Mouse (Mus musculus): ENCODE measurements at regions not wholly inside any gene's neighbourhood (a gene's known extent, or its start where the extent isn't known, plus 50 kb on each side); places are given as distances from the start of the nearest gene placed in this dataset.
A peak's percentile ranks its signal among the peaks of the same experiment; 100 is the strongest.
"Not testable (repeated sequence)": the region's sequence is repeated elsewhere in the genome, so short reads cannot be mapped to it uniquely, and the experiment has no call there.

DNA sequence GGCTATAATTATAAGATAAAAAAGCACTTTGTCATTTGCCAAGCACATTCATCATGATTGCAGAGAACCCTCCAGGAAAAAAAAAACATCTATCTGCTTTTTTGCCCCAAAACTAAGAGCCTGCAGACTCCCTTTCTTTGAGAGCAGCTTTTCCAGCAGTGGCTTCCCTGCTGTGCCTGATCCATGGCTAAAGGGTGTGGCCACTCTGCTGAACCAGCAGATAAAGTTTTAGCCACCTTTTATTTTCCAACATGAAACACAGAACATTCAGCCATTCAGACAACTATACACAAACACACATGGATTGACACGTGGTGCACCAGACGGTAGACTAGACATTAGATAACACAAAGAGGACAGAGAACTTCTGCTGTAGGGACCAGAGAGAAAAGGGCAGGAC is 164.9 kb upstream of the Klf6 start:
- no peak for TF ChIP-seq CTCF (IDR thresholded peaks at IDR 0.05; ENCODE audit: extremely low read depth, insufficient read depth, insufficient read length, insufficient replicate concordance)
- TF ChIP-seq POLR2A (IDR thresholded peaks at IDR 0.05; ENCODE audit: low read depth, low read length), result no peak
- no peak overlapping the region for H3K4me3 ChIP-seq (ENCODE audit: extremely low read depth, insufficient read depth, insufficient read length)
- H3K27ac ChIP-seq (ENCODE audit: insufficient read depth, low read length), result no peak overlapping the region
- H3K27me3 ChIP-seq (ENCODE audit: control insufficient read depth, insufficient read depth, low read length), result no peaks in the 10 kb centered on the region
- no peak for DNase-seq (ENCODE audit: low read depth in 1 of 2, low spot score in 2 of 2)
- WGBS, result 84% methylated on average over 2 of the region's 2 CpGs
- no peaks in the 10 kb centered on the region for H3K36me3 ChIP-seq (ENCODE audit: control insufficient read depth, insufficient read depth, low read length)
- H3K4me1 ChIP-seq (ENCODE audit: control insufficient read depth, insufficient read depth, insufficient read length), result no peaks in the 10 kb centered on the region

GRCm38 (mm10) chr13:5697329-5697728 is 164.0 kb upstream of the Klf6 start:
- 100% methylated on average over 1 of the region's 1 CpGs for WGBS

DNA sequence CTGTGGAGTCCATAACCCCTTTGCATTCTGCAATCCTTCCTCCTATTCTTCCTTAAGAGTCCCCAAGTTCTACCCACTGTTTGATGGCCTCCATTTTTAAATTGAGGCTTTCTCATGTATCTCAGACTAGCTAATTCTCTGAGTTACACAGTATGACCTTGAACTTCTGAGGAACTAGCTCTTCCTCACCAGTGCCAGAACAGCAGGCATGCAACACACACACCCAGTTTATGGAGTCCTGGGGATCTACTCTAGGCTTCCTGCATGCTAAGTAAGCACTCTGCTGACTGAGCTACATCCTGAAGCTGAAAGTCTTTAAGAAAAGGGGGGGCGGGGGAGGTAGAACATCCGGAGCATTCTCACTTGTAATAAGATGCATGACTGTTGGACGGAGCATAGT is 159.2 kb upstream of the Klf6 start:
- Histone ChIP-seq H3K4me3 (ENCODE audit: extremely low read depth, insufficient read depth, insufficient read length) (no peak overlapping the region), H3K27ac (ENCODE audit: insufficient read depth, low read length) (no peak overlapping the region), H3K36me3 (ENCODE audit: control insufficient read depth, insufficient read depth, low read length) (no peaks in the 10 kb centered on the region), H3K4me1 (ENCODE audit: control insufficient read depth, insufficient read depth, insufficient read length) (peaks cover 2% of the 10 kb centered on the region; the same call in 1 of the 2 replicates), H3K27me3 (ENCODE audit: control insufficient read depth, insufficient read depth, low read length) (no peaks in the 10 kb centered on the region)
- no peak for DNase-seq (ENCODE audit: low read depth in 1 of 2, low spot score in 2 of 2)
- TF ChIP-seq POLR2A (IDR thresholded peaks at IDR 0.05; ENCODE audit: low read depth, low read length) (no peak), CTCF (IDR thresholded peaks at IDR 0.05; ENCODE audit: extremely low read depth, insufficient read depth, insufficient read length, insufficient replicate concordance) (no peak)
- 80% methylated on average over 3 of the region's 3 CpGs for WGBS

More at GRCm38 (mm10) chr13:5697329-5697728, 164.0 kb upstream of the Klf6 start:
- H3K36me3 ChIP-seq (ENCODE audit: control insufficient read depth, insufficient read depth, low read length); H3K4me3 ChIP-seq (ENCODE audit: extremely low read depth, insufficient read depth, insufficient read length); H3K27me3 ChIP-seq (ENCODE audit: control insufficient read depth, insufficient read depth, low read length); DNase-seq (ENCODE audit: low read depth in 1 of 2, low spot score in 2 of 2); H3K27ac ChIP-seq (ENCODE audit: insufficient read depth, low read length); H3K4me1 ChIP-seq (ENCODE audit: control insufficient read depth, insufficient read depth, insufficient read length): not testable (repeated sequence)

DNA sequence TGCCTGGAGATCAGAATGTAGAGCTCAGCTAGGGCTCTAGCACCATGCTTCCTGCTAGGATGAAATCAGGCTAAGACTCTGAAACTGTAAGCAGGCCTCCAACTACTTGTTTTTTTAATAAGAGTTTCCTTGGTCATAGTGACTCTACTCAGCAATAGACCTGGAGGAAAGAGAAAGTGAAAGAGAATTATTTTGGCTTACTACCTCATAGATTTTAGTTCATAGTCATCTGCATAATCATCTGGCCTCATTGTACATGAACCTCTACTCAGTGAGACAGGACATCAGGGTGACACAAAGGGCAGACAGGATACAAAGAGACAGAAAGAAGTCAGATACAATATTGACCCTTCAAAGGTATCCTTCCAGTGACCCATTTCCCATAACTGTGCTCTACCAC is 156.3 kb upstream of the Klf6 start:
- TF ChIP-seq CTCF (IDR thresholded peaks at IDR 0.05; ENCODE audit: extremely low read depth, insufficient read depth, insufficient read length, insufficient replicate concordance), result no peak
- no peak for TF ChIP-seq POLR2A (IDR thresholded peaks at IDR 0.05; ENCODE audit: low read depth, low read length)
- peaks cover 2% of the 10 kb centered on the region; the same call in 1 of the 2 replicates for H3K4me1 ChIP-seq (ENCODE audit: control insufficient read depth, insufficient read depth, insufficient read length)
- no peak overlapping the region for H3K27ac ChIP-seq (ENCODE audit: insufficient read depth, low read length)
- no peak overlapping the region for H3K4me3 ChIP-seq (ENCODE audit: extremely low read depth, insufficient read depth, insufficient read length)
- no peaks in the 10 kb centered on the region for H3K36me3 ChIP-seq (ENCODE audit: control insufficient read depth, insufficient read depth, low read length)
- DNase-seq (ENCODE audit: low read depth in 1 of 2, low spot score in 2 of 2), result no peak
- H3K27me3 ChIP-seq (ENCODE audit: control insufficient read depth, insufficient read depth, low read length), result no peaks in the 10 kb centered on the region

DNA sequence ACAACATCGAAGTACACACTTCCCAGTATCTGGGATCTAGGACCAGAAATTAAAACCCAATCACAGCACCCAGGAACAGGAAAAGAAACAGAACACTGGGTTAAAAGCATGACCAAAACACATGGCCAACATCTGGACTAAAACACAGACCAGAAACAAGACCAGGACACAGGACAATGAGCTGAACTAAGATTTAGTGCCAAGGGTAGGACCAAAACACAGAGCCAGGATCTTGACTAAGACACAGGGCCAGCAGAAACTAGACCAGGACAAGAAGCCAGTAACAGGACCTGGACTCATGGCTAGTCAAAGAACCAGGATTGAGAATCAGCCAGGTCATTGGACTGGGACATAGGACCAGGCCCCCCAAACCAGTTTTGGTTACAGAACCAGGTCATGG is 149.6 kb upstream of the Klf6 start:
- Histone ChIP-seq H3K27ac (ENCODE audit: insufficient read depth, low read length) (no peak overlapping the region), H3K36me3 (ENCODE audit: control insufficient read depth, insufficient read depth, low read length) (no peaks in the 10 kb centered on the region), H3K4me1 (ENCODE audit: control insufficient read depth, insufficient read depth, insufficient read length) (peaks cover 9% of the 10 kb centered on the region; the same call in 1 of the 2 replicates), H3K4me3 (ENCODE audit: extremely low read depth, insufficient read depth, insufficient read length) (no peak overlapping the region), H3K27me3 (ENCODE audit: control insufficient read depth, insufficient read depth, low read length) (no peaks in the 10 kb centered on the region)
- WGBS, result 94% methylated on average over 1 of the region's 1 CpGs
- TF ChIP-seq POLR2A (IDR thresholded peaks at IDR 0.05; ENCODE audit: low read depth, low read length) (no peak), CTCF (IDR thresholded peaks at IDR 0.05; ENCODE audit: extremely low read depth, insufficient read depth, insufficient read length, insufficient replicate concordance) (no peak)
- no peak for DNase-seq (ENCODE audit: low read depth in 1 of 2, low spot score in 2 of 2)

- Histone ChIP-seq H3K4me1 (ENCODE audit: control insufficient read depth, insufficient read depth, insufficient read length) (peaks cover 9% of the 10 kb centered on the region; the same call in 1 of the 2 replicates), H3K36me3 (ENCODE audit: control insufficient read depth, insufficient read depth, low read length) (no peaks in the 10 kb centered on the region), H3K27me3 (ENCODE audit: control insufficient read depth, insufficient read depth, low read length) (no peaks in the 10 kb centered on the region), H3K27ac (ENCODE audit: insufficient read depth, low read length) (no peak overlapping the region), H3K4me3 (ENCODE audit: extremely low read depth, insufficient read depth, insufficient read length) (no peak overlapping the region)
- no peak for TF ChIP-seq POLR2A (IDR thresholded peaks at IDR 0.05; ENCODE audit: low read depth, low read length)
- no peak for TF ChIP-seq CTCF (IDR thresholded peaks at IDR 0.05; ENCODE audit: extremely low read depth, insufficient read depth, insufficient read length, insufficient replicate concordance)
- no peak for DNase-seq (ENCODE audit: low read depth in 1 of 2, low spot score in 2 of 2)
- WGBS, result 75% methylated on average over 6 of the region's 6 CpGs
These were observed 148.0 kb upstream of the Klf6 start for GRCm38 (mm10) chr13:5713195-5713863.

DNA sequence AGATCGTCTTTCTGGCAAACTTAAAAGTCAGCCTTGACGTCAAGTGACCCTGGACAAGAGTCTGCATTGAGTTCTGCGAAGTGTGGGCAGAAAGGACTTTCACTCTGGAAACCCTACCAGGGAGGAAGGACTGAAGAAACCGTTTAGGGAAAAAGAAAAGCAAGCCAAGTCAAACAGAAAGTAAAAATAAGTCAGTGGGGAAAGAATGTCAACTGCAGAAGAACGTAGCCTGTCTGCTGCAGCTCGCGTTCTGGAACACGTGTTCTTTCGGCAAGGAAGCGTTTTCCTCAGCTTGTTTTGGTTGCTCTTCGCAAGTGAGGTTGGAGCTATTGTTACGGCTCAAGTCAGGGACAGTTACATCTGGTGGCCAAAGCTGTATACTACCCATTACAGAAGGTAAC is 147.1 kb upstream of the Klf6 start:
- no peaks in the 10 kb centered on the region for H3K36me3 ChIP-seq (ENCODE audit: control insufficient read depth, insufficient read depth, low read length)
- peaks cover 9% of the 10 kb centered on the region; the same call in 1 of the 2 replicates for H3K4me1 ChIP-seq (ENCODE audit: control insufficient read depth, insufficient read depth, insufficient read length)
- peak overlapping the region; percentile 57 for H3K4me3 ChIP-seq (ENCODE audit: extremely low read depth, insufficient read depth, insufficient read length)
- H3K27me3 ChIP-seq (ENCODE audit: control insufficient read depth, insufficient read depth, low read length), result no peaks in the 10 kb centered on the region
- no peak for DNase-seq (ENCODE audit: low read depth in 1 of 2, low spot score in 2 of 2)
- 5% methylated on average over 12 of the region's 12 CpGs for WGBS
- peak overlapping the region; percentile 25; the same call in 1 of the 2 replicates for H3K27ac ChIP-seq (ENCODE audit: insufficient read depth, low read length)
- TF ChIP-seq POLR2A (IDR thresholded peaks at IDR 0.05; ENCODE audit: low read depth, low read length), result no peak
- TF ChIP-seq CTCF (IDR thresholded peaks at IDR 0.05; ENCODE audit: extremely low read depth, insufficient read depth, insufficient read length, insufficient replicate concordance), result no peak
